Mouse (Mus musculus) lung, postnatal 14 days (tissue): ENCODE results near the gene Ttc33.

ENCODE experiments used
- DNase-seq: peaks from one replicate; pipeline ENCODE4 v3.0.0; 2021

Gene Ttc33

DNA sequence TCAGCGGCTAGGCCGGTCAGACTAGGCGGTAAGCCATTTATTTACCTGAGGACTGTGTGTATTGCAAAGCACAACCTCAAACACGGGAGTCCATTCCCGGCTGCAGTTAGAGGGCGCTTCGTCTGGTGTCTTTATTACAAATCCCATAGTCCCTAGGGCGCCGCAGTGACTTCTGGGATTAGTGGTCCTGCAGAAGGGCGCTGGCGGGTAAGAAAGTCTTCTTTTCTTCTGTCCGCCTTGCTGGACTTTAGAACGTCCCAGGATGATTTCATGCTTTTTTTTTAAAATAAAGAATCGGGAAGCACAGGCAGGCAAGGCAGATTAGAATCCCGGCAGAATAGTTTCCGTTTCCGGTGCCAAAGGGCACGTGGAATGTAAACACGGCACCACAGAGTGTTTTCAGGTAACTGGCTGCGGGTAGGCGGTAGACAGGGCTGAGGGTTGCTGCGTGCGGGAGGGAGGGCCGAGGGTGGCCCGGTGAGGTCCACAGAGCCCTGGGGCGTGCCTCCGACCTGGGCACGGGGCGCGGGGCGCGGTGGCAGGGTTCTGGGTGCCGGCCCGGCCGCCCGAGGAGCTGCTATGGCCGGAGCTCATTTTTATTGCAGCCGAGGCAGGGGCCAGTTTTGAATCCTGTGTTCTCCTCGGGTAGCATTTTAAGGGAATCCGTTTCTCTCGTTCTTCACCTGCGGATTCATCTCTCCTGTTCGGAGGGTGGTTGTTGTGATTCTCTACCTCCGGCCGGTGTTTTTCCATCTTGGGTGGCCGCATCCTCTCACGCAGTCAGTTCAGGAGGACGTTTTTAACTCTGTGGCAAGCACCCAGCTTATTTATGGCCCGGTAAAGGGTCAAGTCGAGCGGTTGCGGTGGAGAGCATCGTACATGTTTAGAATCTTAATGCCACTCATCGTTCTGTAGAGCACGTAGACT, at the start of gene Ttc33:
Gene Ttc33 (plus strand): TSS at position 160 of the 927 bp plus-strand sequence.
- DNase-seq: peak; percentile 78

DNA sequence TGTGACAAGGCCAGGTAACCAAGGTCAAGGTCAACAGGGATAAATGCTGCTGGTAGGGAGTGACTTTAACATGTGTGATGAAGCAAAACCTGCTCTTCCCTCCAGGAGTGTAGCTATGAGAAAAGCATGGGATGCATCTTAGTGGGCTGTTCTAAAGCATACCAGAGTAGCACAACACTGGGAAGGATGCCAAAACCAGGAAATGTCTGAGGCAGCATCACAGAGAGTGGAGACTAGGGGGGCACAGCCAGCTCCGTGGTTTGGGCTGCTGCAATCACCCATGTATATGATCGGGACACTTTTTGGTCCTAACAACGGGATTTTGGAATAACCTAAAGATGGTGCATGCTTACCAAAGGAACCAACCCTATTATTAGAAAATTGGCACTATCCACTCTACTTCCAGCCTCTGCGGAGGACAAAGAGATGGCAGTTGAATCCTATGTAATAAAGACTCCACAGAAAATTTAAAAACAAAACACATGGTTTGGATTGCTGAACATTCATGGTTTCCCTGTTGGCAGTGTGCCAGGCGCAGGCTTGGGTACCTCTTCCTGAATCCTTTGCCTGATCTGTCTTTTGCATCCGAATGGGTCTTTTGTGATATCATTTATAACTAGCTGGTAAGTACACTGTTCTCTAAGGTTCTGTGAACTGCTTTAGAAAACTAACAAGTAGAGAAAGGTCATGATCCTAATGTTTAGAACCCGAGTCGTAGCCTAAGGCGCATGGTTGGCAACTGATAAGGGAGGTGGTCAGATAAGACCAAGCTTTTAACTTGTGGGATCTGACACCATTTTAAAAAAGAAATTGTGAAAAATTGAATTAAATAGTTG, 47.1 kb upstream of the Ttc33 start:
- DNase-seq: no peak

DNA sequence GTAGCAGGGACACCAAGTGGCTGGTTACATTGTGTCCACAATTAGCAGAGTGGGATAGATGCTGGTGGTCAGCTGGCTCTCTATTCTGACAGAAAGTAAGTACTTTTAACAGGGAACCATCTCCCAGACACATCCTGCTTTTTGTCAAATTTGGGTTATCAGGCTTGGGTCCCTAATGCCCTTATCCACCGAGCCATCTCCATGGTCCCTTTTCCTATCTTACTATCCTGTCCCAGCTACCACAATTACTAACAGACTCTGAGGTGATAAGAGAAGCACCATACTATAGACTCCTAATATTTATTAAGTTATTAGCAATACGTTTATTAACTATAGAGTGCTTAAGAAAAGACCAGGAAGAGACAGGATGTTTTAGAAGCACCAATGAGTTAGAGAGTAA, 46.0 kb upstream of the Ttc33 start:
- DNase-seq: no peak

DNA sequence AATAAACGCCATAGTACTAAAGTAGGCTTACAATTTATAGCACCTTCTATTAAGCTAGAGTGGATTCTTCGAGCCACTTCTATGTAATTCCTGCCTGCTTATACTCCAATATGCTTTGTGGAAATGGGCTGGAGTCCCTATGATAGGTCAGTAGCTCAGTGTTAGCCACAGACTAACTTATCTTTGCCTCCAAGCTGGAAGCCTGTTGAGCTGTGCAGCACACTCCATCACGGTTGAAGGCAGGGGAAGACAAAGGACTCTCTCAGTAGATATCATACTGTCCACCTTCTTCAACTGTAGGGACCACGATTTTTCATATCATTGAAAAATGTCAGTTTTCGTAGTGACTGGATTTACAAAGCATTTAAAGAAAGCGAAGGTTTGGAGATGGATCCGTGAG, 45.5 kb upstream of the Ttc33 start:
- DNase-seq: no peak

DNA sequence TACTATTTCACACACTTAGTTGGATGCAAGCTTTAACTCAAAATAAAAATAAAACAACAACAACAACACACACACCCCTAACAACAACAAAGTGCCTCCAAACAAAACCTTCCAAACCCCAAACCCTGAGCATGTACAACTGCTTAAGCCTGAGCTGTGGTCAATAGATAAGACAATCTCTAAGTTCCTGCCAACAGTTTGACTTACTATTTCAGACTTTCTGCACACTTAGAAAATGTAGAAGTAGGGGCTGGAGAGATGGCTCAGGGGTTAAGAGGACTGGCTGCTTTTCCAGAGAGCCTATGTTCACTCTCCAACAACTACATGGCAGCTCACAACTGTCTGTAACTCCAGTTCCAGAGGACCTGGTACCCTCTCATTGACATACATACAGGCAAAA, 45.0 kb upstream of the Ttc33 start:
- no peak for DNase-seq

DNA sequence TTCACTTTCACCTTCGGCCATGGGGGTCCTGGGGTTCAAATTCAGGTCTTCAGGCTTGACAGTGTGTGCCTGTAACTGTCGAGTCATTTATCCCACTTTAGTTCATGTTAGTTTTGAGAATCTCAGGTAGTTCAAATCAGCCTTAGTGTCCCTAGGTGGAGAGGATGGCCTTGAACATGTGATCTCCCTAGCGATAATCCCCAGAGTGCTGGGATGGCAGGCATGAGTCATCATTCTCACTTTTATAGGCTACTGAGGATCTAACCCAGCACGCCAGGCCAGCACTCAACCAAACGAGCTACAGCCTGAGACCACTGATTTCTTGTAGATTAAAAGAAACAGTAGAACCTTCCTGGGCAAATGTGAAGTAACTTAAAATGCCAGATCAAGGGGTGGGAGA, 43.3 kb upstream of the Ttc33 start:
- DNase-seq: no peak

DNA sequence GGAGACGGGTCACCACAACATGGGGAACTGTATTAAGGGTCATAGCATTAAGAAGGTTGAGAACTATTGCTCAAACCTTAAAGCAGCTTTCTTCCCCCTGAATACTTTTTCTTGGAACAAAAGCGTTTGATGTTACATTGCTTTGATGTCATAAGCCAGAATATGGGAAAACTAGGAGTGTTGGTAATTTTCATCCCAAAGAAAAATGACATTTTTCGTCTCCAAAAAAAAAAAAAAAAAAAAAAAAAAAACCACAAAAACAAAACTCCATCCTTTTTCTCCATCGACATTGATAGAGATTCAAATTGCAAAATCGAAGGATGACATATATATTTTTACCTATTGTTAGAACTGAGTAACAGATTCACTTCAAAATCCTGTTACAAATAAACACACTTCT, 42.6 kb upstream of the Ttc33 start:
- DNase-seq: no peak

DNA sequence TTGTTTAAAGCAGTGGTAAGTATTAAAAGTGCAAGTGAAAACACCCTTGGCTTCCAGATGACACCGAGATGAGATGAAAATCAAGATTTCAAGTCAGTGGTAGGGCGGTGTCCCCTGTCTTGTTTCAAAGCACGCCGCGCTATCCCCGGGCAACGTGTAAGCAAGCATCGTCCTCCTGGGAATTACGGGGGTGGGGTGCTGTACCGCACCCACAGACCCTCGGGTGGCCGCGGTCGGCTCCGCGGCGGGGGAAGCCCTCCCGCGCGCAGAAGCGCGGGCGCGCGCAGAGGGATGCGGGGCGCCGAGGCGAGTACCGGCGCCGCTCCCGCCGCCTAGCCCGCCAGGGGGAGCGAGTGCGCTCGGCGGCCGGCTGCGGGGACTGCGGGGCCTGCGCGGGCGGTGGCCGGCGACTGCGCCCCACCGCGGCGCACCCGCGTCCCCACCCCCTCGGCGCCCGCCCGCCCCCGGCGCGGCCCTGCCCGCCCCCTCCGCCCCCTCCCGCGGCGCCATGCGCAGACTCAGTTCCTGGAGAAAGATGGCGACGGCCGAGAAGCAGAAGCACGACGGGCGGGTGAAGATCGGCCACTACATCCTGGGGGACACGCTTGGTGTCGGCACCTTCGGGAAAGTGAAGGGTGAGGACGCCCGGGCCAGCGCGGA, 41.8 kb upstream of the Ttc33 start, which contains the start of gene Prkaa1:
Gene Prkaa1 (plus strand): TSS at position 501 of the 660 bp plus-strand sequence.
- DNase-seq: peak; percentile 75

DNA sequence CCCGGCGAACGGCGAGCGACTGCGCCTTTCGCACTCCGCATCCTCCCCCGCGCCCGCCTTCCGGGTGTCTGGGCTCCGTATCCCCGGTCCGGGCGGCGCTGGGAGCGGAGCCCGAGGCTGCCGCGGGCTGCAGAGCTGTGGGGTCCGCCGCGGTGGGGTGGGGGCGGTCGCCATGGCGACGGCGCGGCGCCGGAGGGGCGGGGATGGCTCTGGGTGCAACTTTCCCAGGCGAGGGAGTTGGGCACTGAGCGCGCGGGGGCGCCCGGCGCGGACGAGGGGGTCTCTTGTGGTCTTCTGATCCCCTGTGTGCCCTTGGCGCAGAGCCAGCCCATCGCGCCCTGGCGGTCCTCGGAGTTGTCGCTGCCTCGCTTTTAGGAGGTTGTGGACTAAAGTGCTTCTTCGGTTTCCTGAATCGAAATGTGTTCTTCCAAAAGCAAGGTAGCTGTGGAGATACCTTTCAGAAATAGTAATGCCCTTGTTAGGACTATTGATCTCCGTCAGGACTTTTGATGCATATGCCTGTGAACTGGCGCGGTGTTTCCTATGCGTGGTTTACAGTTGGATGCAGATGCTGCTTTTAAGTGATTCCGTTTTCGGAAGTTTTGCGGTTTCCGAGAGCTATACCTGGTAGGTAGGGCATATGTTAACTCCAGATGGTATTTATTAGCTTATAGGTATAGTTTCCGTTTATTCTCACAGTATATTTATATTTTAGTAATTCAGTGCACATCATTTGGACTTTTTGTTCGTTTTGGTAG, 41.1 kb upstream of the Ttc33 start:
- peak; percentile 70 for DNase-seq

DNA sequence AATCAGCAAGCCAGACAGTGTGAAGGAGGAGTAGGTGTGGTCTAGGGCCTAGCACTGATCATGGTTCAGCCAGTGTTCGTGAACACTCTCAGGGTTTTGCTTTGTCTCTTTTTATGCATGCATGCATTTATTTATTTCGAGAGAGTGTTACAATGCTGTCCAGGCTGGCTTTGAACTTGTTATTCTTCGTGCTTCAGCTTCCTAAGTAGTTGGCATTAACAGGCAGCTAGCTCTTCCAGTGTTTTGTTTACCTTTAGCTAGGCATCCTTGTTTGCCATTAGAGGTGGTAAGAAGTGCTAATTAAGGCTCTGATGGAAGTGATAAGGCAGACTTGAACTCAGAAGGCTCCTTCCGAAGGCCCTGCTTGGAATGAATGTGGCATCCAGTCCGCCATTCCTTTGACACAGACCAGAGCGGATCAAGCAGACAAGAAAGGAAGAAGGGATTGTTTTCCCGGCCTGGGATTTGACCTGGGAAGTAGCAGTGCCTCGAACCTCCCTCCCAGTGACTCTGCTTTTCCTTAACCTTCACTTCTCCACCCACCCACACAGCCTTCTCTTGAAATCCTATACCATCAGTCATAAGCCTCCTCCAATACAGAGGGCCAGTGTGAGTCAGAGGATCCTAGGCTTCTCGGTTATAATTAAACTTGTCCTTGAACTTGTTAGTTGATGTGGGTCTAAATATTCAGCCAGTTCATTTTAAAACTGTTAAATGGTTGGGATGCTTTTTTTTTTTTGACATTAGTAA, 40.0 kb upstream of the Ttc33 start:
- no peak for DNase-seq

DNA sequence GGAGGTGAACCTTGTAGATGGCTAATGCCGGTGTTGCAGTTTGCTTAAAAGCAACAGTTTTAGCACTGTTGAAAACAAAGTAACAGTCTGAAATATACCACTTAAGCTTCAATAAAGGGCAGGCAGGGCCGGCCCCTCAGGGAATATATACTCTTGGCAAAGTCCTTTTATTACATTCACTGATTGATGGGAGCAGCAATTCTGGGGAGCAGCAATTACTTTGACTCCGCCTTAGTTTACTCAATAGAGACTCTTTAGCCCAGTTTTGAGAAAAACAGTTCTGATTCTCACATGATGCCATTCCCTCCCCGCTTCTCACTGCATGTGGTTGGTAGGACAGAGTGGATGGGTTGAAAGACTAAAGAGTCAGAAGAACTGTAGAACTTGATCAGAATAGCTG, 36.1 kb upstream of the Ttc33 start:
- DNase-seq: no peak

DNA sequence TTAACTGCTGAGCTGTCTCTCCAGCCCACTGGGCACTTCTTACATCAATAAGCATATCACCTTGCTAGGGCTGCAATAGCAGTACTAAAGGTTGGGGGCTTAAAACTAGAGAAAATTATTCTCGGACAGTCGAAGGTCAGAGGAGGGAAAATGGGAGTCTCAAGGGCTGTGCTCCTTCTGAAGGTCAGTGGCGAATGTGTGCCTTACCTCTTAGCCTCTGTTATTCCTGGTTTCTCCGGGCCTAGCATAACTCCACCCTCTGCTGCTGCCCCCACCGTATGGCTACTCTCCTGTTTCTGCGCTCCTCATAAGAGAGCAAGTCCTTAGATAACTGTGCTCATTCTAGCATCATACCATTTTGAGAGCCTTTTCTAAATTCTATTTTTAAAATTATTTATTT, 33.2 kb upstream of the Ttc33 start:
- DNase-seq: no peak

DNA sequence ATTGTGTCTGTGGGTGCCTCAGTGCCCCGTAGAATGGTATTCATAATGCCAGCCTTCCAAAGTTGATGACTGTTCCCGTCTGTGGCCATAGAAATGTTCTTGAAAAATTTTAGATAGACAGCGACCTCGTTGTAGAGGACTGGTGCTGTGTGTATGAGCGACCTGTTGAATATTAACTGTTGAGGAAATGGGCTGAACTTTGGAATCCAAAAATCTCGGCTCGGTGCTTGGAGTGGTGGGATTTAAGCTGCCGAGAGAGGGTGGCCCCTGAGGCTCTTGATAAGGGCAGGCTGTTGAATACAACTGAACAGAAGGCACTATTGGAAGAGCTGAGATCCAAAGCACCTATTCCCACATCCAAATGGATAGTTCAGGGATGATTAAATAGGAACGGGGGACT, 30.7 kb upstream of the Ttc33 start:
- DNase-seq: no peak

DNA sequence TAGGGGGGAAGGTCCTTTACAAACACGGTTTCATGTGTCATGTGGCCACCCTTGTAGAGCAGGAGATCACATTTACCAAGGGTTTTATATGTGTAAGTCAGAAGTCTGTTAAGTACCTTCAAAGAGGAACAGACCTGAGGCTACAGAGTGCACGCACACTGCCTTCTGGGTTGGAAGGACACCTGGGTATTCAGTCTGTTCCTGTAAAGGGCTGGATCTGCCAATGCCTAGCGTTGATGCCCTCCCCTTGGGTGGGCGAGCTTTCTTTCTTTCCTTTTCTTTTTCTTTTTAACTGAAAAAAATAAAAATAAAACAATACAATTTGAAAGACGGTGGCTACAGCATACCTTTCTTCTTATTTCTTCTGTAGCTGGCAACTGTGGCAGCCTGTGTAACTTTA, 30.2 kb upstream of the Ttc33 start:
- DNase-seq: no peak

DNA sequence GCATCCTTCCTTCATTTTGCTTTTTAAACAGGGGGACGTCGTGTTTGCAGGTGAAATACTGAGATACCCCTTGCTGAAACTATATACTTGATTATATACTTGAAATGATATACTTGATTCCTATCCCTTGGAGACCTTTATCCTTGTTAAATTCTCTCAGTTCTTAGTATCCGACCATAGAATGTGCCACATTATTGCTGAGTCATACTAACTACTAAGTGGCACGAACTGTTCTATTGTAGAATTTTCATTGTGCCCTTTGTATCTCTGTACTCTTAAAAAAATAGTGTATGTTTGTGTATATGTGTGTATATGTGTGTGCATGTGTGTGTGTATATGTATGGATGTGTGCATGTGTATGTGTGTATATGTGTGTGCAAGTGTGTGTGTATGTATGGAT, 29.0 kb upstream of the Ttc33 start:
- no peak for DNase-seq

DNA sequence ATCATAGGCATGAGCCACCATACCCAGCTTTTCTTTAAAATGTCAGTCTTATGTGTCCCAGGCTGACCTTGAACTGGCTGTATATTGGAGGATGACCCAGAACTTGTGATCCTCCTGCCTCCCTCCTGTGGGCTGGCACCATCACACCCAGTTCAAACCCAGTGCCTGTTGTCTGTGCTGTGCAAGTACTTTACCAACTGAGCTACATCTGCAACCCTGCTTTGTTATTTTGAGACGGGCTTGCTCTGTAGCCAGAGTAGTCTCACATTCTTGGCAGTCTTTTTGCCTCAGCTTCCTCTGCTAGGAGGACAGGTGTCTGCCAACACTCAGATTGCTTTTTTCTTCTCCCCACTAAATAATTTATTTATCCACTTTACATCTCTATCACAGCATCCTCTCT, 27.9 kb upstream of the Ttc33 start:
- no peak for DNase-seq

DNA sequence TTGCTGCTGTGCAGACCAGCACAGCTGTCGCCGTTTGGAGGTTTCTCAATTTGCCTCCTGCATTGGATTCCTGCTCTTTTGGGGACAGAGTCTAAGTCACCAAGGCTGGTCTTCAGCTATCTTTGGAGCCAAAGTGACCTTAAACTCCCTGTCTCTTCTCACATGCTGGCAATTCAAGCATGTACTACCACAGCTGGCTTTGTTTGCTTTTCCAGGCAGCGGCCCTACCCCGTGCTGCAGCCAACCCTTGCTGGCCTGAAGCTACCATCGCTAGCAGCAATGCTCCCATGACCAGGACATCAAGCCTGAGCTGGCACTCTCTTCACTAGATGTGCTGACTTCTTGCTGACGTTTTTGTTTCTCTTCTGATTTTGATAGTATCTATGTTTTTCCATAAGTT, 26.5 kb upstream of the Ttc33 start:
- no peak for DNase-seq

DNA sequence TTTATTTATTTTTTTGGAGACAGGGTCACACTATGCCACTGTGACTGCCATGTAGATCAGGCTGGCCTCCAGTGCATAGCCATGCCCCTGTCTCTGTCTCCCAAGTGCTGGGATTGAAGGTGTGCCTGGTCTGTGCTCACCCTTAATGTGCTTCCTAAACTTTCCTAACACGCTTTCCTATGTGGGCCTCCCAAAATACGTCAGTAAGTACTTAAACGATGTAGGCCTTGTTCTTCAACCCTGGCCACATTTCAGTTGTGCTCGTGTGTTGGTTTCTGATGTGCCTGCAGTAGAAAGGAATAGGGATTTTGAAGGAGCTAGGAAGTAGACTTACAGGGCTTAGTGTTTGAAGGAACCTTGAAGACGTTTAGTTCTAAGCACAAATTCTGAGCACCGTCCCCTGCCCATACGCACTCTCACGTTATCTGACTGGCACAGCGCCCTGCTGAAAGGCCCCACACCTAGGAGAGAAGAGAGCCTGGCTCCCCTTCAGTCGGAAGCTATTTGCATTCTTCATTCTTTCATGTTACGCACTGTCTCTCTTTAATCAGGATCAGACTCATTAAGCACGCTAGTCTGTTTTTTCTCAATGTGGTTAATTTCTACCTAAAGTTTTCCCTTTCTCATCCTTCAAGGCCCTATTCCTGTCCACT, 20.1 kb upstream of the Ttc33 start:
- DNase-seq: no peak

DNA sequence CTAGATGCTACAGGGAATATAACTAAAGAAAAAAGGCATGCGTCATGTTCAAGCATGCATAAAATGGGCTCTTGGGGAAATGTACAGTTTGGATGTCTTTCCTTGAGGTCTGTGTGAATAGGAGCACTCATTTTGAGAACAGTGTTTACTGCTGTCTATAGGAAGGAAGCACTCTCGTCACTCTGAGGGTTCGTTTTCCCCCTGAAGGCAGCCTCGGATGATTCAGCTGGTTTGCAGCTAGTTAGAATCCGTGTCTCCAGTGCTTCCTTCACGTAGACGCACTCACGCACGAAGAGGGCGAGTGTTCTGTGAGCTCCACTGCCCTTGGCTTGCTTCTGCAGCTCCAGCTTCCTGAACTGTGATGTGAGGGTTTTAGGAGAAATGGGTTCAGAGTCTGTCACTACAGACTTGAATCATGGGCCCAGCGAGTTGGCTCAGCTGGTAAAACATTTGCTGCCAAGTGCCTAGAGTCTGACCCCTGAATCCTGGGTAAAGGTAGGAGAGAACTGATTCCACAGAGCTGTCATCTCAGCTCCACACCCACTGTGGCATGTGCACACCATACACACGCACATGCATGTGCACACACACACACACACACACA, 12.0 kb upstream of the Ttc33 start:
- DNase-seq: no peak

DNA sequence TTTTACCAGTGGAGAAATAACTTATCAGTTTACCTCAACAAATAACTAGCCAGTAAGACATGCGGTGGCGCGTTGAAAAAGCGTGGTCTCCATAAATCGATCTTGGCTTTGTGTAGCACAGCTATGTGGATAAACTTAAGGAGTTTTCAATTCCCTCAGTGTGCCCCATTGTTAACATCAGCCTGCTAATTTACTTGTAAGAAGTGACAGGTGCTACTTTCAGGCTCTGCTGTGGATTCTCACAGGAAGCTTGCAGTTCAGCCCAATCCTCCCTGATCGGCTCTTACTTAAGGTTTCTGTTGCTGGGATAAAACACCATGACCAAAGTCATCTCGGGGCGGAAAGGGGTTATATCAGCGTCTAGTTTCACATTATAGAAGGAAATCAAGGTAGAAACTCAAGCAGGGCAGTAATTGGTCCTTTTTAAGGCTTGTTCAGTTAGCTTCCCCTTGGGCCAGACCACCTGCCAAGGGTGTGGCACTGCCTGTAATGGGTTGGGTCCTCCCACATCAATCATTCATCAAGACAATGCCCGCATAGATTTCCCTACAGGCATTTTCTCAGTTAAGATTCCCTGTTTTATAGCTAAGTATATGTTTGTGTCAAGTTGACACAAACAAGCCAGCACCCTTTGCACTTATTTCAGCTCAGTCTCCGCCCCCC, 526 bp upstream of the Ttc33 start:
- no peak for DNase-seq
